8 mouse cellular contexts compared by ENCODE assay signal in genomic region chr8:71731652-71732230, GRCm38 (mm10). TPM values are rescaled to one million over a fixed set of nuclear protein-coding genes. Genes with fewer than 3 reads are reported as not detected.
DNase-seq lines count a peak whose midpoint lies in the region; ATAC-seq and TF ChIP-seq lines count a peak whose summit lies in the region.

No protein-coding gene starts in this region.

- peak; percentile 81; the same call in 1 of the 2 replicates for TF ChIP-seq CTCF in spleen, adult 2 months (IDR thresholded peaks at IDR 0.05; ENCODE audit: extremely low read depth, insufficient read depth, insufficient read length, insufficient replicate concordance)

- ATAC-seq in heart, embryonic 12.5 days (ENCODE audit: insufficient number of reproducible peaks, low FRiP score): no peak

- DNase-seq in heart, postnatal 10 days: peak; percentile 64 to 67
- DNase-seq in 416B (ENCODE audit: low read depth) (peak; percentile 62), R1 (ENCODE audit: low read depth, low spot score) (peak; percentile 55)
- DNase-seq in embryo, embryonic 10.5 days (ENCODE audit: low spot score): peak; percentile 57
- DNase-seq in lung, adult 18-20 months: peak; percentile 54 to 59
- peak; percentile 47 to 80 for DNase-seq in spleen, adult 2 months (ENCODE audit: low read depth in 1 of 2, low spot score in 2 of 2)
- no peak for DNase-seq in layer of hippocampus, postnatal 14 days (ENCODE audit: low spot score in 2 of 2)

- H3K4me3 ChIP-seq in heart, embryonic 12.5 days: no peak overlapping the region
- H3K4me3 ChIP-seq in spleen, adult 2 months (ENCODE audit: extremely low read depth, insufficient read depth, insufficient read length): no peak overlapping the region

- peaks cover 16% of the 10 kb centered on the region for H3K4me1 ChIP-seq in heart, embryonic 12.5 days (replicated peaks)
- peaks cover 8% of the 10 kb centered on the region; the same call in 1 of the 2 replicates for H3K4me1 ChIP-seq in spleen, adult 2 months (ENCODE audit: control insufficient read depth, insufficient read depth, insufficient read length)

- H3K27me3 ChIP-seq in heart, embryonic 12.5 days (replicated peaks): peaks cover 34% of the 10 kb centered on the region
- no peaks in the 10 kb centered on the region for H3K27me3 ChIP-seq in spleen, adult 2 months (ENCODE audit: control insufficient read depth, insufficient read depth, low read length)

- TF ChIP-seq POLR2A in spleen, adult 2 months (IDR thresholded peaks at IDR 0.05; ENCODE audit: low read depth, low read length): no peak

- no peak overlapping the region for H3K9ac ChIP-seq in heart, embryonic 12.5 days

- WGBS in heart, embryonic 12.5 days: 42% methylated on average over 3 of the region's 3 CpGs
- 45% methylated on average over 3 of the region's 3 CpGs for WGBS in spleen, adult 2 months

- intact Hi-C loops in heart, postnatal 10 days (cut with DNase I): loop anchor here (1.0 to 5.0 kb wide), 3 partner anchors 22 to 289 kb away; no protein-coding TSS in a partner anchor

- H3K36me3 ChIP-seq in heart, embryonic 12.5 days: no peaks in the 10 kb centered on the region
- no peaks in the 10 kb centered on the region for H3K36me3 ChIP-seq in spleen, adult 2 months (ENCODE audit: control insufficient read depth, insufficient read depth, low read length)

- H3K4me2 ChIP-seq in heart, embryonic 12.5 days: no peak overlapping the region

- no peaks in the 10 kb centered on the region for H3K9me3 ChIP-seq in heart, embryonic 12.5 days (replicated peaks)

- no peak overlapping the region for H3K27ac ChIP-seq in heart, embryonic 12.5 days (ENCODE audit: poor library complexity, severe bottlenecking)
- no peak overlapping the region for H3K27ac ChIP-seq in spleen, adult 2 months (ENCODE audit: insufficient read depth, low read length)

RNA-seq across cellular contexts. Expression of gene Fcho1, which starts 6.2 kb away (rescaled TPM):
- total RNA-seq in heart, postnatal 10 days (2021): 1 to 10 TPM; 1.3 to 2.4 TPM
- 1.6 and 2.1 TPM in 2 replicates for polyA plus RNA-seq in heart, embryonic 12.5 days (2016; fragmentation: Nextera tagmentation; extraction: Ambion mirVana)
- polyA plus RNA-seq in spleen, adult 2 months (2012; rRNA removed): 247 and 301 TPM in 2 replicates
- 10 to 100 TPM; 83.1 to 86.4 TPM for total RNA-seq in layer of hippocampus, postnatal 14 days (2021)

RNA-seq across cellular contexts. Expression of gene B3gnt3, which starts 30.2 kb away (rescaled TPM):
- total RNA-seq in heart, postnatal 10 days (2021): 10 to 100 TPM; 12.0 to 12.2 TPM
- 3.4 and 3.7 TPM in 2 replicates for polyA plus RNA-seq in heart, embryonic 12.5 days (2016; fragmentation: Nextera tagmentation; extraction: Ambion mirVana)
- 5.2 and 5.6 TPM in 2 replicates for polyA plus RNA-seq in spleen, adult 2 months (2012; rRNA removed)
- under 1 TPM; 0.23 to 0.48 TPM for total RNA-seq in layer of hippocampus, postnatal 14 days (2021)

RNA-seq across cellular contexts. Expression of gene Insl3, which starts 42.7 kb away (rescaled TPM):
- 1 to 10 TPM; 5.1 to 5.4 TPM for total RNA-seq in heart, postnatal 10 days (2021)
- polyA plus RNA-seq in heart, embryonic 12.5 days (2016; fragmentation: Nextera tagmentation; extraction: Ambion mirVana): 2.0 and 2.4 TPM in 2 replicates
- 52.4 and 70.9 TPM in 2 replicates for polyA plus RNA-seq in spleen, adult 2 months (2012; rRNA removed)
- total RNA-seq in layer of hippocampus, postnatal 14 days (2021): 1 to 10 TPM; 2.6 to 3.0 TPM

RNA-seq across cellular contexts. Expression of gene Jak3, which starts 55.6 kb away (rescaled TPM):
- total RNA-seq in heart, postnatal 10 days (2021): 10 to 100 TPM; 14.3 to 15.0 TPM
- 10.6 and 11.8 TPM in 2 replicates for polyA plus RNA-seq in heart, embryonic 12.5 days (2016; fragmentation: Nextera tagmentation; extraction: Ambion mirVana)
- polyA plus RNA-seq in spleen, adult 2 months (2012; rRNA removed): 62.6 and 81.5 TPM in 2 replicates
- 1 to 10 TPM; 7.1 to 7.7 TPM for total RNA-seq in layer of hippocampus, postnatal 14 days (2021)

Comparison
In these comparisons a context has a peak if more than half of its experiments do, and no peak if none do; other contexts are left out.
1. DNase-seq: peak in heart, postnatal 10 days (2 of 2), 416B (single experiment), R1 (single experiment), embryo, embryonic 10.5 days (single experiment), lung, adult 18-20 months (2 of 2) and spleen, adult 2 months (2 of 2); none in layer of hippocampus, postnatal 14 days (0 of 2).
2. RNA of gene Fcho1, which starts 6.2 kb away (total RNA-seq): 83.1 to 86.4 TPM in layer of hippocampus, postnatal 14 days; 1.3 to 2.4 TPM in heart, postnatal 10 days; every median in the first group is over 10 times any median in the second.
3. RNA of gene B3gnt3, which starts 30.2 kb away (total RNA-seq): 12.0 to 12.2 TPM in heart, postnatal 10 days; 0.23 to 0.48 TPM in layer of hippocampus, postnatal 14 days; every median in the first group is over 4 times any median in the second.